In the genomic region with DNA sequence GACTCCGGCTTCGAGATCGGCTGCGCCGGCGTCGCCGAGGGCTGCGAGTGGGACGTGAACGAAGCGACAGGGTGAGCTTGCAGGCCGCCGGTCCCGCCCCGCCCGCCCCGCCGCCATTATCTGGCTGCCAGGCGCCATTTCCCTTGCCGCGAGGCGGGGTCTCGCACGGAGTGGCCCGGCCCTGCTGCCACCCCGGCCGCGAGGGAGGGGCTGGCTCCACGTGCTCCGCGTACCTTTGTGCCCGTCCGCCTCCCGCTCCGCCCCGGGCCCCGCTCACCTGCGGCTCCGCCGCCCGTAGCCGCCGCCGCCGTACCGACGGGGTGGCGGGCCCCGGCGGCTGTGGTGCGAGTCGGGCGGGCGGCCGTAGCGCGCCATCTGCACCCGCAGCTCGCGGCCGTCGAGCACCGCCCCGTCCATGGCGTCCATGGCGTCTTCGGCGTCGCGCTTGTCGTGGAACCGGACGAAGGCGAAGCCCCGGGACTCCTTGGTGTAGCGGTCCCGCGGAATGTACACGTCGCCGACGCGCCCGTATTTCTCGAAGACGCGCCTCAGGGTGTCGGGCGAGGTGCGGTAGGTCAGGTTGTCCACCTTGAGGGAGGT, we compare ENCODE assay signal across 8 mouse cellular contexts. TPM values are rescaled to one million over a fixed set of nuclear protein-coding genes. Genes with fewer than 3 reads are reported as not detected.
DNase-seq lines count a peak whose midpoint lies in the region; ATAC-seq and TF ChIP-seq lines count a peak whose summit lies in the region.

A gene (plus strand): TSS at position 150 of the 600 bp plus-strand sequence.

- H3K4me2 ChIP-seq in hindbrain, postnatal 0 days (ENCODE audit: low read depth, low read length), result peak within 1 kb of the TSS; percentile 92

- H3K36me3 ChIP-seq in hindbrain, postnatal 0 days (ENCODE audit: insufficient read depth, low read length), result no peaks in the 10 kb centered on the region

- peak within 1 kb of the TSS; percentile 90 for H3K9ac ChIP-seq in hindbrain, postnatal 0 days (replicated peaks; ENCODE audit: low read length)

- no peaks in the 10 kb centered on the region for H3K27me3 ChIP-seq in hindbrain, postnatal 0 days (ENCODE audit: insufficient read depth, low read length)

- ATAC-seq in hindbrain, postnatal 0 days, result peak; percentile 54
- ATAC-seq in megakaryocyte, adult 5-6 weeks (ENCODE audit: poor library complexity, severe bottlenecking), result peak; percentile 34

- peak within 1 kb of the TSS; percentile 99 for H3K27ac ChIP-seq in hindbrain, postnatal 0 days

- peak within 1 kb of the TSS; percentile 96 for H3K4me3 ChIP-seq in hindbrain, postnatal 0 days (ENCODE audit: low read length)

- DNase-seq in R1 (ENCODE audit: low read depth, low spot score), result peak; percentile 59
- DNase-seq in cerebellum, postnatal 4 days (ENCODE audit: low spot score in 2 of 2), result peak; percentile 45 to 76
- peak; percentile 51 to 67 for DNase-seq in gastrocnemius, adult 8-10 months (ENCODE audit: low spot score in 2 of 2)
- DNase-seq in hindbrain, postnatal 0 days (ENCODE audit: low spot score), result peak; percentile 81
- peak; percentile 51 to 71 for DNase-seq in left cerebral cortex, adult 8-10 months (ENCODE audit: low spot score in 2 of 2)
- peak; percentile 87 to 88 for DNase-seq in right cerebral cortex, postnatal 10 days (ENCODE audit: low spot score in 2 of 2)
- peak; percentile 86 for DNase-seq in urinary bladder, postnatal 14 days (ENCODE audit: low spot score)

- under 1% methylated on average over 74 of the region's 91 CpGs for WGBS in hindbrain, postnatal 0 days

- no peak for TF ChIP-seq CTCF in hindbrain, postnatal 0 days (IDR thresholded peaks at IDR 0.05; ENCODE audit: low read depth)

- H3K9me3 ChIP-seq in hindbrain, postnatal 0 days (ENCODE audit: low read length), result no peaks in the 10 kb centered on the region

- no peaks in the 10 kb centered on the region; the same call in none of the 2 replicates for H3K4me1 ChIP-seq in hindbrain, postnatal 0 days (ENCODE audit: insufficient read depth, low read length)

RNA-seq across cellular contexts. Expression of the gene that starts here (rescaled TPM):
- total RNA-seq in gastrocnemius, adult 8-10 months (2022), result 10 to 100 TPM; 21.7 to 23.9 (median 22.7) TPM
- total RNA-seq in hindbrain, postnatal 0 days (2014; rRNA removed), result 38.7 and 45.6 TPM in 2 replicates
- polyA plus RNA-seq in hindbrain, postnatal 0 days (2015; fragmentation: Nextera tagmentation; extraction: Ambion mirVana), result 56.8 and 62.8 TPM in 2 replicates
- 10 to 100 TPM; 40.9 to 46.2 (median 43.0) TPM for total RNA-seq in left cerebral cortex, adult 8-10 months (2022)
- total RNA-seq in megakaryocyte, adult 5-6 weeks (2015), result 22.2 and 26.2 TPM in 2 replicates
- total RNA-seq in megakaryocyte, adult 5-6 weeks (2017), result 17.6 and 26.5 TPM in 2 replicates

Comparison
In these comparisons a context has a peak if more than half of its experiments do, and no peak if none do; other contexts are left out.
1. Peak in every context shown above with its lines: DNase-seq, ATAC-seq, H3K4me3 ChIP-seq and H3K27ac ChIP-seq.